23 mouse cellular contexts compared by ENCODE assay signal in the genomic region with DNA sequence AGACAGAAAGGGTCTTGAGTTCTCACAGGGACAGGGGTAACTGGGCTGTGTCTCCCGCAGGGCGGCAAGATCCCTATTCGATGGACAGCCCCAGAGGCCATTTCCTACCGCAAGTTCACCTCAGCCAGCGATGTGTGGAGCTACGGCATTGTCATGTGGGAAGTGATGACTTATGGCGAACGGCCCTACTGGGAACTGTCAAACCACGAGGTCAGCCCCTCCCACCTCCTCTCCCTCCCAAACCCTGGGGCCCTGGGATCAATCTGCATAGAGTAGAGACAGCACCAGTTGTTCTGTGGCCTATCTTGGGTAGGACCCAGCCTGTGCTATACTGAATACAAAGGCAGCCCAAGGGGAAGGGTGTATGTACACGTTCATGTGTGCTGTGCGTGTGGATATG. TPM values are rescaled to one million over a fixed set of nuclear protein-coding genes. Genes with fewer than 3 reads are reported as not detected.
DNase-seq lines count a peak whose midpoint lies in the region; ATAC-seq and TF ChIP-seq lines count a peak whose summit lies in the region.
"Had no signal": no experiment of that assay in that cellular context is flagged by ENCODE, and none has a peak within 500 bp of the region (broad histone marks: within the 10 kb centered on the region; RNA-seq: fewer than 3 reads in every experiment).

No protein-coding gene starts in this region.

- H3K9me3 ChIP-seq in embryonic facial prominence, embryonic 11.5 days (replicated peaks; ENCODE audit: control insufficient read depth, low read length): no peaks in the 10 kb centered on the region
- H3K9me3 ChIP-seq in embryonic facial prominence, embryonic 10.5 days: no peaks in the 10 kb centered on the region
- H3K9me3 ChIP-seq in stomach, embryonic 14.5 days (ENCODE audit: control insufficient read depth, low read depth, low read length): no peaks in the 10 kb centered on the region
- H3K9me3 ChIP-seq in stomach, postnatal 0 days (ENCODE audit: control insufficient read depth, low read length): no peaks in the 10 kb centered on the region
- H3K9me3 ChIP-seq: embryonic facial prominence, embryonic 13.5 days; forebrain, embryonic 12.5 days; G1E; hindbrain, embryonic 15.5 days had no signal

- no peaks in the 10 kb centered on the region for H3K27me3 ChIP-seq in embryonic facial prominence, embryonic 11.5 days (ENCODE audit: control insufficient read depth, insufficient read depth, low read length)
- no peaks in the 10 kb centered on the region for H3K27me3 ChIP-seq in embryonic facial prominence, embryonic 10.5 days (replicated peaks; ENCODE audit: low read depth, poor library complexity, severe bottlenecking)
- no peaks in the 10 kb centered on the region for H3K27me3 ChIP-seq in stomach, embryonic 14.5 days (ENCODE audit: control insufficient read depth, insufficient read depth, low read length)
- no peaks in the 10 kb centered on the region for H3K27me3 ChIP-seq in stomach, postnatal 0 days (ENCODE audit: control insufficient read depth, insufficient read depth, low read length)
- H3K27me3 ChIP-seq: embryonic facial prominence, embryonic 13.5 days; forebrain, embryonic 12.5 days; hindbrain, embryonic 15.5 days had no signal

- no peak for TF ChIP-seq CTCF in stomach, postnatal 0 days (IDR thresholded peaks at IDR 0.05; ENCODE audit: low read depth)
- no peak for TF ChIP-seq CTCF in lung, adult 2 months (IDR thresholded peaks at IDR 0.05; ENCODE audit: insufficient read depth, low read length)

- TF ChIP-seq POLR2A in lung, adult 2 months (IDR thresholded peaks at IDR 0.05; ENCODE audit: borderline replicate concordance, extremely low read depth, low read depth, low read length): no peak

- H3K9ac ChIP-seq in embryonic facial prominence, embryonic 11.5 days (replicated peaks; ENCODE audit: low read length): no peak overlapping the region
- H3K9ac ChIP-seq in stomach, embryonic 14.5 days (replicated peaks; ENCODE audit: low read depth, low read length): no peak overlapping the region
- no peak overlapping the region for H3K9ac ChIP-seq in stomach, postnatal 0 days (ENCODE audit: low read length)
- H3K9ac ChIP-seq: embryonic facial prominence, embryonic 13.5 days; forebrain, embryonic 12.5 days; hindbrain, embryonic 15.5 days had no signal

- DNase-seq in embryonic facial prominence, embryonic 11.5 days (ENCODE audit: low spot score): no peak
- DNase-seq in embryonic facial prominence, embryonic 10.5 days (ENCODE audit: low spot score): no peak
- DNase-seq in stomach, postnatal 0 days (ENCODE audit: low spot score): no peak
- no peak for DNase-seq in kidney, postnatal 25 days
- DNase-seq in layer of hippocampus, postnatal 14 days (ENCODE audit: low spot score in 2 of 2): no peak
- no peak for DNase-seq in lung, adult 2 months
- DNase-seq: adrenal gland, adult 2 months; adrenal gland, postnatal 36 days; cerebellum, adult 2 months; cerebellum, postnatal 10 days; embryo, embryonic 11 days; gastrocnemius, postnatal 36 days; heart, adult 18-20 months had no signal

- ATAC-seq in embryonic facial prominence, embryonic 11.5 days (replicated peaks; ENCODE audit: insufficient number of reproducible peaks, low FRiP score, low TSS enrichment, low read depth): 0 out of 2 replicates have a peak, but pooled peaks have one; percentile 45
- peak; percentile 8; the same call in 1 of the 2 replicates for ATAC-seq in stomach, embryonic 14.5 days (ENCODE audit: insufficient number of reproducible peaks, insufficient read depth, low FRiP score, low read depth)
- no peak for ATAC-seq in stomach, postnatal 0 days (ENCODE audit: low FRiP score, low TSS enrichment)
- ATAC-seq in common myeloid progenitor, adult 5-6 weeks (replicated peaks; ENCODE audit: low read depth, poor library complexity, severe bottlenecking): peak; percentile 26; the same call in 1 of the 2 replicates
- ATAC-seq: activated CD4-positive, CD25-positive, alpha-beta regulatory T cell, adult 4 months; forebrain, embryonic 16.5 days; intestine, embryonic 16.5 days had no signal

- H3K4me2 ChIP-seq in embryonic facial prominence, embryonic 11.5 days (ENCODE audit: low read depth, low read length): no peak overlapping the region
- no peak overlapping the region for H3K4me2 ChIP-seq in stomach, embryonic 14.5 days (replicated peaks; ENCODE audit: low read depth, low read length)
- no peak overlapping the region for H3K4me2 ChIP-seq in stomach, postnatal 0 days (replicated peaks; ENCODE audit: low read depth)
- H3K4me2 ChIP-seq: embryonic facial prominence, embryonic 13.5 days; forebrain, embryonic 12.5 days; heart, embryonic 11.5 days; hindbrain, embryonic 15.5 days had no signal

- no peak for TF ChIP-seq EP300 in stomach, postnatal 0 days (optimal IDR thresholded peaks at IDR 0.05)

- WGBS in embryonic facial prominence, embryonic 11.5 days: 80% methylated on average over 11 of the region's 11 CpGs
- 85% methylated on average over 11 of the region's 11 CpGs for WGBS in embryonic facial prominence, embryonic 10.5 days
- 69% methylated on average over 11 of the region's 11 CpGs for WGBS in stomach, embryonic 14.5 days
- 83% methylated on average over 11 of the region's 11 CpGs for WGBS in stomach, postnatal 0 days
- WGBS in lung, adult 2 months: 71% methylated on average over 11 of the region's 11 CpGs

- no peak overlapping the region for H3K4me3 ChIP-seq in embryonic facial prominence, embryonic 11.5 days (ENCODE audit: low read depth, low read length)
- no peak overlapping the region for H3K4me3 ChIP-seq in embryonic facial prominence, embryonic 10.5 days
- no peak overlapping the region for H3K4me3 ChIP-seq in stomach, embryonic 14.5 days (ENCODE audit: low read depth, low read length)
- no peak overlapping the region for H3K4me3 ChIP-seq in stomach, postnatal 0 days (ENCODE audit: low read depth, low read length)
- no peak overlapping the region for H3K4me3 ChIP-seq in lung, adult 2 months (replicated peaks; ENCODE audit: extremely low read depth, low read depth, low read length)
- H3K4me3 ChIP-seq: embryonic facial prominence, embryonic 13.5 days; forebrain, embryonic 12.5 days; hindbrain, embryonic 15.5 days had no signal

- H3K27ac ChIP-seq in embryonic facial prominence, embryonic 11.5 days (replicated peaks; ENCODE audit: low read depth, low read length): no peak overlapping the region
- no peak overlapping the region for H3K27ac ChIP-seq in embryonic facial prominence, embryonic 10.5 days (replicated peaks)
- no peak overlapping the region for H3K27ac ChIP-seq in stomach, embryonic 14.5 days (ENCODE audit: low read length)
- no peak overlapping the region for H3K27ac ChIP-seq in stomach, postnatal 0 days (replicated peaks)
- H3K27ac ChIP-seq: embryonic facial prominence, embryonic 13.5 days; forebrain, embryonic 12.5 days; hindbrain, embryonic 15.5 days had no signal

- H3K4me1 ChIP-seq in embryonic facial prominence, embryonic 11.5 days (ENCODE audit: control insufficient read depth, insufficient read depth, low read length): no peaks in the 10 kb centered on the region
- H3K4me1 ChIP-seq in embryonic facial prominence, embryonic 10.5 days: peaks cover 19% of the 10 kb centered on the region
- peaks cover 2% of the 10 kb centered on the region; the same call in 1 of the 2 replicates for H3K4me1 ChIP-seq in stomach, embryonic 14.5 days (ENCODE audit: control insufficient read depth, insufficient read depth, low read length)
- H3K4me1 ChIP-seq in stomach, postnatal 0 days (replicated peaks; ENCODE audit: control insufficient read depth, insufficient read depth): no peaks in the 10 kb centered on the region
- peaks cover 6% of the 10 kb centered on the region for H3K4me1 ChIP-seq in lung, adult 2 months (ENCODE audit: control insufficient read depth, insufficient read depth, low read length)
- H3K4me1 ChIP-seq: forebrain, embryonic 12.5 days; hindbrain, embryonic 15.5 days had no signal

- H3K36me3 ChIP-seq in embryonic facial prominence, embryonic 11.5 days (replicated peaks; ENCODE audit: control insufficient read depth, insufficient read depth, low read depth, low read length): no peaks in the 10 kb centered on the region
- H3K36me3 ChIP-seq in embryonic facial prominence, embryonic 10.5 days (replicated peaks): peaks cover 59% of the 10 kb centered on the region
- peaks cover 15% of the 10 kb centered on the region for H3K36me3 ChIP-seq in stomach, embryonic 14.5 days (ENCODE audit: control insufficient read depth, insufficient read depth, low read length)
- peaks cover 16% of the 10 kb centered on the region for H3K36me3 ChIP-seq in stomach, postnatal 0 days (ENCODE audit: control insufficient read depth, insufficient read depth, low read length)
- H3K36me3 ChIP-seq: G1E; hindbrain, embryonic 15.5 days had no signal

RNA-seq across cellular contexts. Expression of a gene that starts 21.5 kb away (rescaled TPM):
- 1.0 and 1.4 TPM in 2 replicates for polyA plus RNA-seq in embryonic facial prominence, embryonic 11.5 days (2014; fragmentation: Nextera tagmentation; extraction: Ambion mirVana)
- 2.4 and 3.0 TPM in 2 replicates for polyA plus RNA-seq in embryonic facial prominence, embryonic 10.5 days (2016; fragmentation: Nextera tagmentation; extraction: Ambion mirVana)
- 2.8 and 3.4 TPM in 2 replicates for polyA plus RNA-seq in stomach, embryonic 14.5 days (2014; fragmentation: Nextera tagmentation; extraction: Ambion mirVana)
- polyA plus RNA-seq in stomach, postnatal 0 days (2015; fragmentation: Nextera tagmentation; extraction: Ambion mirVana): 3.9 and 4.9 TPM in 2 replicates
- total RNA-seq in common myeloid progenitor, adult 5-6 weeks (2017): 0.29 and 1.2 TPM in 2 replicates
- 1 to 10 TPM; 1.8 to 2.0 TPM for total RNA-seq in layer of hippocampus, postnatal 14 days (2021)
- 54.0 and 68.8 TPM in 2 replicates for polyA plus RNA-seq in lung, adult 2 months (2012; rRNA removed)
- total RNA-seq: G1E had no signal
- polyA plus RNA-seq: activated CD4-positive, CD25-positive, alpha-beta regulatory T cell, adult 4 months; G1E had no signal

RNA-seq across cellular contexts. Expression of a gene that starts 45.5 kb away (rescaled TPM):
- polyA plus RNA-seq in embryonic facial prominence, embryonic 11.5 days (2014; fragmentation: Nextera tagmentation; extraction: Ambion mirVana): 0.76 and 1.3 TPM in 2 replicates
- polyA plus RNA-seq in embryonic facial prominence, embryonic 10.5 days (2016; fragmentation: Nextera tagmentation; extraction: Ambion mirVana): 0.28 and 0.44 TPM in 2 replicates
- 4.3 and 4.4 TPM in 2 replicates for polyA plus RNA-seq in stomach, embryonic 14.5 days (2014; fragmentation: Nextera tagmentation; extraction: Ambion mirVana)
- polyA plus RNA-seq in stomach, postnatal 0 days (2015; fragmentation: Nextera tagmentation; extraction: Ambion mirVana): 3.4 and 3.6 TPM in 2 replicates
- total RNA-seq in common myeloid progenitor, adult 5-6 weeks (2017): not detected in 2 replicates
- total RNA-seq in layer of hippocampus, postnatal 14 days (2021): 1 to 10 TPM; 5.0 to 6.6 TPM
- polyA plus RNA-seq in lung, adult 2 months (2012; rRNA removed): 0.70 and 2.1 TPM in 2 replicates
- total RNA-seq: G1E had no signal
- polyA plus RNA-seq: activated CD4-positive, CD25-positive, alpha-beta regulatory T cell, adult 4 months; G1E had no signal
